Mouse (Mus musculus) cerebellum, adult (tissue): ENCODE data around the gene Pstk.
"Not testable (repeated sequence)": the region's sequence is repeated elsewhere in the genome, so short reads cannot be mapped to it uniquely, and the experiment has no call there.

Experiments used
- ATAC-seq: cut with Nextera tagmentation; 2 replicates; pipeline ENCODE4 v1.9.2; 2017; ENCODE audit warnings: mild to moderate bottlenecking, moderate library complexity, mixed read lengths; ENCODE audit not compliant: insufficient number of reproducible peaks, low FRiP score, low TSS enrichment

The Pstk gene

DNA sequence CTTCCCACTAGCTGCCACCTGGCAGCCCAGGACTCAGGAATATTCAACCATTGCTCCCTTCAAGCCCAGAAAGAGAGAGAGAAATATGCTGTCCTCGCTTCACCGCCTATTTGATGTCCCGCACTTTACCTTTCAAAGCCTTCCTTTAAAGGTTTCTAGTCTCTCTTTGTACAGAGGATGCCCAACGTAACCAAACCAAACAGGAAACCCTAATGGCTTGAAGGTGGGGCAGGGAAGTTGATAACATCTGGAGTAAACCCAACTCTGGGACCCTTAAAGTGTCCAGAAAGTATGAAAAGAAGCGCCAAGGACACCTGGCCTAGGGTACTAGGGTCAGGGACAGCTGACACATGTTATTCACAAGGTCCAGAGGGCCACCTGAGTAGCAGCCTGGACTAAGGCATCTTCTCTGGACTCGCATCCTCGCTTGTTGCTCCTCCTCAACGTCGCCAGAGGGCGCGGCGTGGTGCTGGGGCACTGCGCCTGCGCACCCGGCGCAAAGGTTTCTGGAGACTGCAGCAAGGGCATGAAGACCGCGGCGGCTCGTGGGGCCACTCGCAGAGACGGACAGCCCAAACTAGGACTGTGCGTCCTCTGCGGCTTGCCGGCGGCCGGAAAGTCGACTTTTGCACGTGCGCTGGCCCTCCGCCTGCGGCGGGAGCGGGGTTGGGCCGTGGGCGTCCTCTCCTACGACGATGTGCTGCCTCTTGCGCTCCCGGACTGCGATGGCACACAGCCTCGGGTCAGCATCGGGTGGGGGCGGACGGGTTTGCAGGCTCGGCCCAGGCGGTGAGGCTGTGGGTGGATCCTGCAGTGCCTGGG, at the start of gene Pstk:
TSS of gene Pstk (plus strand) at position 494 of the 822 bp plus-strand sequence.
- ATAC-seq, result peak; percentile 96

DNA sequence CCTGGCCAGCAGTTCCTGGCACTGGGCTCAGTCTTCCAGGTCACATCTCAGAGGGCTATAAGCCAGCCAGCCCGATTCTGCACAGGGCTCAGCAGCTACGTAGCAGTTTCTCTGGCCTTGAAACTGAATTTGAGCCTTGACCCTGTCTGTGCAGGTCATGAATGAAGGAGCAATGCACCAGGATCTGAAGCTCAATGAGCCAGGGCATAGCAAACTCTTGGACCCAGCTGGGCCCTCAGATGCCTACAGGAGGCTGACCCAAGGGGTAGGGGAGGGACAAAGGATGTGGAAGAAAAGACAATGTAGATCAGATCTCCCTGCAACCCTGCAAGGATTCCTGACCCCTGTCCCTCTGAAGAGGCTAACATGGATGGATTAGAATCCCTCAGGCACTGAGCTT, 48.7 kb upstream of the Pstk start, which contains the start of gene Cuzd1:
TSS of gene Cuzd1 (minus strand) at position 101 of the 400 bp plus-strand sequence.
- no peak for ATAC-seq

DNA sequence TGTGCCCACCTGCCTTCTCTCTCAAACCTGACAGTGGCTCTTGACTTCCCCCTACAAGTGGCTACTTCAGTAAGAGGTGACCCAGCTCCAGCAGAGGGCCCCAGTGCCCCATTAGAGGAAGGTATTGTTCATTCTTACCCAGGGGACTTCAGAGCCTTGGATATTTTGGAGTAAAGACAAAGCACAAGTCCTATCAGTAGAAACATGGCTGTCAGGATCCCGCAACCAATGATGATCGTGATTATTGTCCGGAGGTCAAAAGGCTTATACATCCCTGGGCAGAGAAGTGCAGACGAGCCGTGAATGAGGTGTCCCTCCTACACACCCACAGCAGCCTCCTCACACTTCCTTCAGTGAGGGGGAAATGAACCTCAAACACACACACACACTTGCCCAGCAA, 43.9 kb upstream of the Pstk start:
- no peak for ATAC-seq

DNA sequence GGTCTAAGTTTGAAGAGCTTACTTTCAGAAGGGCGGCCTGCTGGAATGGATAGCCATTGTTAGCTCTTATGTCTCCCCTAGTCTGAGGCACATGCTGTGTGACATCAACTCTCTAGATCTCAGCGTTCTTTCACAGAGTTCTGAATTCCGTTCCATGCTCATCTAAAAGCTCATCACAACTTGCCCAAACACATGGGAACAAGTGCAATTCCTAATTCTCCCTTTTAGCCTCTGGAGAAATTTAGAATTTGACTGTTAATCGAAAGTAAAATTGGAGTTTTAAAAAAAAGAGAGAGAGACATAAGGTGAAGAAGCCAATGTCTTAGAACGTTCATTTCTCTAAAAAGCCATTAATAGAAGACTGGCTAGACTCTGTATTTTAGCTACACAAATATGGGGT, 41.5 kb upstream of the Pstk start, which contains the start of gene Fam24b:
TSS of gene Fam24b (minus strand) at position 101 of the 400 bp plus-strand sequence.
- no peak for ATAC-seq

DNA sequence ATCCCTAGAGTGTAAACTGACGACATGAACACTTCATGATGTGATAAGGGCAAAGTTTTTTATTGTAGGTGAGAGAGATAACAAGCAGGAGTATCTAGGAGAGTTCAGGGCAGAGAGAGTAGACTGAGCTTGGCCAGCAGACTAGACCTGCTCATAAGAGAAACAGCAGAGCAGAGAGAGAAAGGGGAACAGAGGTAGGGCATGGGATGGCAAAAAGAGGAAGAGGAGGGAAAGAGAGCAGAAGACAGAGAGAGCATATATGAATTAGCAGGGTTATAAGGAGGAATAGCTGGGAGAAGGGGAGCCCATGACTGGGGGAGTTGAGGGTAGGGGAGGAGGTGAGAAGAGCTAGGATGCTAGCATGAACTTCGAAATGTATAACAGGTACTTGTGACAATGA, 39.3 kb upstream of the Pstk start:
- ATAC-seq, result no peak

DNA sequence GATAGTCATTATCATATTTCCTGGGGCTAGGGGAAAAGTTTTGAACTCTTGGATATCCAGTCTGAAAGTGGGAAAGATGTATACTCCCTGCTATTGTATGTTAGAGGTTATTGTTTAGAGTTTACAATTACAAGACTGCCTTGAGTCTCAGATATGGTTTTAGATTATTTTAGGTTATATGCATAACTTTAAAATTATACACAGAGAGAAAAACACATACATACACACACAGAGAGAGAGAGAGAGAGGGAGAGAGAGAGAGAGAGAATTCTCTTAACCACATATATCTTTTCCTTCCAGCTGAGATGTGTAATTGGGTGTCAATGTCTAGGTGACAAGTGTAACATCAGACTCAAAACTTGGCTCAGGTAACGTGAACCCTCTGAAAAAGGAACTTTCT, 37.4 kb upstream of the Pstk start, which contains the start of gene Fam24a:
TSS of gene Fam24a (plus strand) at position 301 of the 400 bp plus-strand sequence.
- ATAC-seq, result no peak

DNA sequence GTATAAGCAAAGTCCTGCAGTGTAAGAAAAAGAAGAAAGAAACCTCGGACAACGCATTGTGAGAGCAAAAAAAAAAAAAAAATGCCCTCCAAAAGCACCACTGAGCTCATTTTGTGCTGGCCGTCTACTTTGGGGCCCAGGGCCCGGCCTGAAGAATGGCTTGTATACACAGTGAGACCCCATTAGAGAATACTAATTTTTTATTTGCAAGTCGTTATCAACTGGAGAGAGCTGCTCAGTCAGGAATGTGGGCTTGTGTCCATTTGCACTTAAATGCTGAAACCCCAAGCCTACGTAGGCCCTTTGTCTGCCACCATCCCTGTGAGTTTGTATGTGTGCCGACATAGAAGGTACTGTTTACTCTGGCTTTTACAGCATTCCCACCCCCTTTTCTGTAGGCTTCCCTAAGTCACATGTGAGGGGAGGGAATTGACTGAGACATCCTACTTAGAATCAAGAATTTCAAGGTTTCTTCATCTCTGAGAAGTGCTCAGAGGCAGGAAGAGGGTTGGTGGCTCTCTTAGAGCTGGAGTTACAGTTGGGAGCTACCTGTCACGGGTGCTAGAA, 33.4 kb upstream of the Pstk start:
- no peak for ATAC-seq

DNA sequence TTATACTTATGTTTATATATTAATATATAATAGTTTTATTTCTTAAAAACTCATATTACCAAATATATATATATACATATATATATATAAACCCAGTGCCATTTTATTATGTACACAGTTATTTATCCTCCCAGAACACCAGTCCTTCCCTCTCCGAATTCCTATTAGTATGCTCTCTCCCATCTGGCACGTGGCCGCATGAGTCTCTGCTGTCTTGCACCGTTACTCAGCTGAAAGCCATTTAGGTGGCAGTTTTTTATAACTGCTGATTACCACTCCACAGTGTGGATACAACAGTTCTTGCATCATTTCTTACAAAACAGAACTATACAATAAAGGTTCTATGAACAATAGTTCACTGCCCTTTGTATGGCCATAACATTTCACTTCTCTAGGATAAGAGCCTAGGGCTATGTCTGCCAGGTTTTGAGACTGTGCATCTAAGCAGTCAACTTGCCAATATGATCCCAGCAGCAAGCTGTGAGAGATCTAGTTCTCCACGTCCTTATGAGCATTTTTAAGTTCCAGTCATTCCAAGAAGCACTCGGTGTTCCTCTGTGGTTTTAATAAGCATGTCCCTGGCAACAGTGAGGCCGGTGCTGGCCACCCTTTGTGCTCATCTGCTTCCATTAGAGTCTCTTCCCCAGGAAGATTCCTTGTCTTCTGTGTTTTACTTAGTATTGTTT, 24.9 kb upstream of the Pstk start:
- no peak; the same call in 1 of the 2 replicates for ATAC-seq

DNA sequence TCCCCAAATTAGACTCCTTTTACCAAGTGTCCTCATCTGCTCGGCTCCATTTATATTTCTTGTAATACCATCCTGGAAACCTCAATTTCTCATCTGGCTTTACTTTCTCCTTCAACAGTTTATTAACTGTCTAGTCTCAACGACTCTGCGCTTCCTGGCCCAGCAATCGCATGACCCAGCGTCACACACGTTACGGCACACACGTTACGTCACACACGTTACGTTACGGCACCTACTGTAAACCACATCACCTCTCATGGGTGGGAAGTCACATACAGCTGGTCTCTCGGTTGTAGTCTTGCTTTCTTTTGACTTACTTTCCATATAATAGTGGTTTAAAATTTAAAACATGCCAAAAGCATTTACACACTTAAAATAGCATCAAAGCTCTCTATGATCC, 14.8 kb upstream of the Pstk start:
- ATAC-seq, result no peak

DNA sequence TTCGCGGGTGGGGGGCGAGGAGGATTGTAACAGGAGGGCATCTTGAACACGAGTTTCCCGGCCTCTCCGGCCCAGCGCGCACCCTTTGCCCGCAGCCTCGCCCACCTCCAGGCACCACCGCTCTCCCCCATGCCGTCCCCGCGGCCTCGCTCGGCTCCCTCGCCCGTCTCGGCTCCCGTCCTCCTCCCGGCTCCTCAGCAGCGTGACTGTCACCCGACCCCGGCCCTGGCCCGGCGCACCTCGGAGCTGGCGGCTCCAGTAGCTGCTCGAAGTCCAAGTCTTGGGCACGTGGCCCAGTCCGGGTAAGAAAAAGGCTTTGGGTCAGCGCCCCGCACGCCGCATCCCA, 8.7 kb upstream of the Pstk start:
- ATAC-seq, result peak; percentile 69

DNA sequence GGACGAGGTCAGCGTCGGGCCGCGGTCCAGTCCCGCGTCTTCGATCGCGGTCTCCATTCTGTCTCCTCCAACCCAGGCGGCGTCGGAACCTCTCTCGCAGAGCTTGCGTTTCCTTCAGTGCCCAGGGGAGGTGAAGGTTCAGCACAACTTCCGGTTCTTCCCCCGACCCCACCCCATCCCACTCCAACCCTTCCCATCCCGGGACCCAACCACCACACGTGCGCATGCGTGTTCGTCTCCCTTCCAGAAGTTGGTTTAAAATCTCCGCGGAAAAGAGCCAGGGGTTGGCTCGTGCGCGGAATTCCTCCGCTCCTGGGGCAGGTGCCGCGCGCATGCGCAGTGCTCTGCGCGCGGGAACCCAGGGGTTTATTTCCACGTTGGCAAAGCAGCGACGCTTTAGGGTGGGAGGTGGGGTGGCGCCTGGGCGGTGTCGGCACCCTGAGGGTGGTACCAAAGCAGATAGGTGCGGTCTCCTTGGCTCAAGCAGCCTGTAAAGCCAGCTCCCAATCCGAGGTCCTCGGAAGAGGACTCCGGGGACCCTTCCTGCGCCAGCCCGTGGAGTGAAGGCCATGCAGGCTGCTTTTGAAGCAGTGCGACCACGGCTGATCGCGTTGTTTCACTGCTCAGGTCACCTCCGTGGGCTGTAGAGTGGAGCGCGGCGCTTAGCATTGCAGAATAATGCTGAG, 8.2 kb upstream of the Pstk start, which contains the start of gene 2310057M21Rik:
TSS of gene 2310057M21Rik (minus strand) at position 145 of the 686 bp plus-strand sequence.
- ATAC-seq, result peak; percentile 92

DNA sequence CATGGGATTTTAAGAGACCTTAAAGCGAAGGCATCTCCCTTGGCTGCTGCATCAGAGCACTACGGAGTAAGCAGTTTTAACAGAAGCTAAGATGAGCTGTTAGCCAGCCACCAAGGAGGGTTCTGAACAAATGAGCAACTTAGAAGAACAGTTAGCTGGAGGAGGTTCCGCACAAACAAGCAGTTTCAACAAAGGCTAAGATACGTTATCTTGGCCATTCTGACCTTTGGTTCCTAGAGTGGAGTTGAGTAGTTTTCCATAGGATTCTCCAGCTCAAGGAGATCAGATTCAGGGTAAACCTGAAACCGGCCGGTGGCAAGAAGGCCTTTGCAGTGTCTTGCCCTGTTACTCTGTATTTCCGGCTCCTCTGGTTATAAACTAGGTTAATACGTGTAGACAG, 6.8 kb upstream of the Pstk start:
- ATAC-seq, result no peak

DNA sequence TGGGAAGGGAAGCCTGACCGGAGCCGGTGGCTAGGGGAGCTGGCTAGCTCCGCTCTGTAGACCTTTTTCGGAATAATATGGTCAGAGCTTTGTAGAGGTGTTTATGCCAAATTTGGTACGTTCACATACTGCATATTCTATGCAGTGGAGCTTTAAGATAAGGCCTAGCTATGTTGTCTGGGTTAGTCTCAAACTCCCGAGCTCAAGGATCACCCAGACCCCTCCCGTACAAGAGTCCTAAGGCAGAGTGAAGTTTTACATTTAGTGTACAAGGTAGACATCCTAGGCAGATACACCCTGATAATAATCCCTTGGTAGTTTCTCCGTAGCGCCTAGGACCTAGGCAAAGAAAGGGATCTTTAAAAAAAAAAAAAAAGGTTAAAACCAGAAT, 524 bp downstream of the Pstk start:
- ATAC-seq, result no peak; the same call in 1 of the 2 replicates

DNA sequence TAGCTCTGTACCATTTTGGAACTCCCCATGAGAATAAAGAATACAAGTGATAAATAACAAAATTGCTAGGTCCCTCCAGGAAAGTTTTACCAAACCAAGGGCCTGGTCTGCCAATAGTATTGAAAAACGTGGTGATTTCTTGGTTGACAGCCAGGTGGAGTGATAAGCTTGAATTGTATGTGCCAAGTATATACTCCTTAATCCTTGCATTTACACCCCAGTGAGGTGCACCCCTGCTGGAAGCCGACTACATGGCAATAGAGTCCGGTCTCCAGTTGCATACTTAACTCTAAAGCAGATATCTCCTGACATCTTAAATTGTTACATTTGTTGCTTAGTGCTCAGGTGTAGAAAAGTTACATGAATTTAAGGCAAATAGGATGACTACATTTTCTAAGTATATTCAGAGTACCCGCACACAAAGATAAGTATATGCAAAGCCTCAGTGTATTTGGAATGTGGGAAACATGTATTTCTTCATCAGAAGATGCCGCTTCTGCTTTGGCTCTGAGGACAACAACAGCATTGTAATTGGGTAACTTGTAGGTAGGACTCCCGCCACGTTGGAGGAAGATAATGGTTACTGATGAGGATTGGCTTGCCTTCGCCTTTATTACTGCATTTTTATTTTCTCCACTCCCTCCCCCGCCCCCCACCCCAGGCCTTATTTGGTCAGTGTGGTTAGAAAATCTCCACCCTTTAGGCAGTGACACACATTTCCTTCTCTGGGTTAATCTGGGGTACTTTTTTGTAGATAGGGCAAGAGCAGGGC, 1.1 kb downstream of the Pstk start:
- no peak for ATAC-seq

DNA sequence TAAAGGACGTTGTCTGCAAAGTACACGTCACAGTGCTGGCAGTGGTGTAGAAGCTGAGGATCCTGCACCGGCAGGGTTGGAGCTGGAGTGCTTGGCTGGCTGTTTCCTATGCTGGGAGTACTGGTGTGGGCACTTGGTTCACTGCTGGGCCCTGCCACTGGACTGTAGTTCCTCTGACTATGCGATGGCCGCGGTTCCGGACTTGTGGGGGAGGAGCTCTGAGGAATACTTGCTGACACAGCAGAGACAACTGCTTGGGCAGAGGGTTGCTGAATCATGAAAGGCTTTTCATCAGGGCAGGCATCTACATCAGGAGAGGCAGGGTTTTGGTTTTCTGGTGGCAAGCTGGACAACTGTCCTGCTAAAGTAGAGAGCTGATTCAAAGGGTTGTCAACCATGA, 20.8 kb downstream of the Pstk start:
- not testable (repeated sequence) for ATAC-seq

DNA sequence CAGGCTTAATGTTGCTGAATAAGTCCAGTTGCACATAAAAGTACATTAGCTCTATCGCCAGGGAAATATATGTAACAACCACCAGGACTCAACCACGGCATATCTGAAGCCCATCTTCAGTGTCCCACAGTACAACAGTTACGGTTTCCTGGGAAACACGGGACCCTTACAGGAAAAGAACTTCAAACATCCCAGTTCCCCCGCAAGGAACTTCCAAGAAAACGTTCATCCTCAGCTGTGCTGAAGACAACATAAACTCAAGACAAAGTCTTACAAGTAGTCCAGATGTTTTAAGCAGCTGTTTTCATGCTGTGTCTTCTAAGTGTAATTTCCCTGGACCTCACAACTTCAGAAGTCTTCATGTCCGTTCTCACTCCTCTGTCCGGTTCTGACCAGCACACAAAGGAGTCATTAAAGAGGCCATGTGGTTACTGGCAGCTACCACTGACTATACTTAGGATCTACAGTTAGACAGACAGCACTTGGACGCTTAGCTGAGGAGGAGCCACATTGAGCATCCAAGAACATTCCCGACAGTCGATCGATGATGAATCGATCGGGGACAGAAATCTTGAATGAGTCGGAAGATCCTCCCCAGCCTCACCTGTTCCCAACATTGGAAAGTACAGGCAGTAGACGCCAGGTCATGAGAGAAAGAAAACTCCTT, 38.5 kb downstream of the Pstk start:
- ATAC-seq, result no peak

DNA sequence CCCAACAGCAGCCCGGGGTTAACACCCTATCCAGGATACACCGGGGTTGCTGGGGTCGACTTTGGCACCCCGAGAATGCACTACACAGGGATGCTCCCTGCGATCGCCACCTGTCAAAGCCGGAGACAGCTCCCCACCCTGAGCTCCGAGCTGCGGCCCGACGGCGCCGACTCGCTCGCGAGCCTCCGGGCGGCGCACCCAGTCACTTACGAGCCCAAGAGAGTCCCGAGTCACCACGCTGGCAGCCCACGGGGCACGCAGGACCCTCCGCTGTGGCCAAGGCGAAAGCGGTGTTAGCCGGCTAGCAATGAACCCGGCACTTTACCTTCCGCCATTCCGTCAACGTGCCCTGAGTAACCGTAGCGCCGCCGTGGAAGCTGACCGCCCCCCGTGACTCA, 39.0 kb downstream of the Pstk start:
- ATAC-seq, result peak; percentile 52; the same call in 1 of the 2 replicates

DNA sequence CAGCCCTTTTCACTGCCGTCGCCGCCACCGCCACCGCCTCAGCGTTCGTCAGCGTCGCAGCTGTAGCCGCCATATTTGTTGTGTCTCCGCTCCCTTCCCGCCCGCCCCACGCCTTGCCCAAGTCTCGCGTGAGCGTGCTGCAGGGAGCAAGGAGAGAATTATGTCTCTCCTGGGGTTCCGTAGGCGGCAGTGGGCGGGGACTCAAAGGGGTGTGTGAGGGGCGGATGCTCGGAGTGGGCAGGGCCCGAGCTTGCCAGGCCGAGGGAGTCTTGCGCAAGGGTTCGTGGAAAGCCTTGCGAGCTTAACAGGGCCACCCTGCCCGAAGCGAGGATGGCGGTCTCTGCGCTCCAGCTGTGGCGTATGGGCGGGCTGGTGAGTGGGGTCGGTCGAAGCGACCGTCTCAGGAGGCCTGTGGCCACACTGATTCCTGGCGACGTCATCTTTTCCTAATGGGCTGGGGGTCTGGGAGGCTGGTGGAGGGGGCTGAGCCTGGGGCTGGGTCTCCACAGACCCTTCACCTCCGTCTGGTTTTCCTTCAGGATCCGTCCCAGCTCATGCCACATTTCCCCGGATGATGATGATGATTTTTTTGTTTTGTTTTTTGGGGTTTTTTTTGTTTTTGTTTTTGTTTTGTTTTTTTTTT, 39.6 kb downstream of the Pstk start, which contains the start of the genes Ikzf5 and Acadsb:
TSS of gene Ikzf5 (minus strand) at position 106 of the 643 bp plus-strand sequence.
TSS of gene Acadsb (plus strand) at position 186 of the 643 bp plus-strand sequence.
- peak; percentile 94 for ATAC-seq
